Mouse (Mus musculus): ENCODE data around the gene Cldn10.
A peak's percentile ranks its signal among the peaks of the same experiment; 100 is the strongest.

Cldn10 gene

DNA sequence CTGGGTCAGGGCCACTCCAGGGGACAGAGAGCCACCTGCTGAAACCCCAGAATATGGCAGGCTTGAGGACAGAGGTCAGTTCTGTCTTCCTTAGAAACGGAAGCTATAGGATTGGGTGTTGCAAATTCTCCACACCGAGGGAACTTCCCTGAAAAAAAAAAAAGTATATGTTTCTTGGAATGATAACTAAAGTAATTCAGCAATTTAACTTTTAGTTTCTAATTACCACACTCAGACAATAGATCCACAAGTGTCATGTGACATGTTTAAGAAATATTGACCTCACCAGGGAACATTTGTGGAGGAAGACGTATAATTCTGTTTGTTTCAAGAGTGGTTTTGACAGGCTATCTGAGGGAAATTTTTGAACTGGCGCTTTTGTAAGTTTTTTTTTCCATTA lies 43.9 kb downstream of the Cldn10 start:
- DNase-seq: no peak

DNA sequence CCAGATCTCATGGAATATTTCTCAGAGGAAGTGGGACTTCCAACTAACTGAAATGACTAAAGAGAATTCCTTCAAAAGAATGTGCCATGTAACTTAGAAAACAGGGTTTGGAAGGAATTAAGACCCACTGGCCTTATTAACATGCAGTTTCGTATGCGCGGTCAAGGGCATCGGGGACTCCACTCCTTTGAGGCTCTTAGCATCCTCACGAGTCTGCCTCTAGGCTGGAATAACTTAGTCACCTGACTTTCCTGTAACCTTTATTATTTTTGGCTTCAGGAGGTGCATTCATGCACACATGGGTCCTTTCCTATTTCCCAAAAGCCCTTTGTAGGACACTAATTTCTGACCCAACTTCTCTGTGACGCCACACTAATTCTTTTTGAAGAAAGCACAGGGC lies 45.5 kb downstream of the Cldn10 start:
- DNase-seq: no peak

GRCm38 (mm10) chr14:118834313-118834712 lies 46.6 kb downstream of the Cldn10 start:
- DNase-seq: peak; percentile 41 to 49

- DNase-seq: no peak
Observed at GRCm38 (mm10) chr14:118836145-118836544, 48.4 kb downstream of the Cldn10 start.

DNA sequence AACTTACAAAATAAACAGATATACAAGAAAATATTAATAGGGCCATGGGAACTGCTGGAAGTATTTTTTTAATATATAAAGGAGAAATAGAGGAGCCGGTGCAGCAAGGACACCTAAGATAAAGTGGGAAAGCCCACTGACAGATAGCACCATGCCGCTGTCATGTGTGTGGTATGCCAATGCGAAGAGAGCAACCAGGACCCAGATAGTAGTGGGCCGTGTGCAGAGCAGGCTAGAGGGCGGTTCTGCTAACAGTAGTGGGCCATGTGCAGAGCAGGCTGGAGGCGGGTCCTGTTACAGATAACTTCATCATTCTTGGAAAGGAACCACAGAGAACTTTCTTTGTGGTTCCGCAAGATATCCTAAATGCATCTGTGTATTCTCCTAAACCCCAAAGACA lies 49.0 kb downstream of the Cldn10 start:
- DNase-seq: no peak

DNA sequence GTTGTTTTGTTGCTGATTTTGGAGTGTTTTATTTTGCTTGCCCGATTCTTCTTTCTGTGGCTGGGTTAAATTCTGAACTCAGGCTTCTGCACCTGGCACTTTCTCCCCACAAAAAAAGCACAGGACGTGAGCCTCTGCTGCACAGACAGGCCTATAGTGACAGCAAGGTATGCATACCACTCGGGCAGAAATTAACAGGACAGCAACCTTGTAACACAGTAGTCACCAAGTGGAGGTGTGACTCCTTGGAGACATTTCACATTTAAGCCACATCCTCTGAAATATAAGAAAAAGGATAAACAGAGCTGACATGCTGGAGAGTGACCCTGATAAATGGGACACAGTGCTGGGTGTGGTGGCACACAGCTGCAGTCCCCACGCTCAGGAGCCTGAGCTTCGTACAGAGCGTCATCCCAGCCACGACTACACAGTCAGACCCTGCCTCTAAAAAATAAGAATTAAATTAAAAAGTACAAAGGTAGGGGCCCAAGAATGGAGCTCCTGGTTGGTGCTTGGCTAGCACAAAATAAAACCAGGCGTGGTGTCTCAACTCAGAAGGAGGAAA lies 50.9 kb downstream of the Cldn10 start:
- no peak for DNase-seq

- DNase-seq: no peak
Observed at GRCm38 (mm10) chr14:118839416-118839815, 51.7 kb downstream of the Cldn10 start.

DNA sequence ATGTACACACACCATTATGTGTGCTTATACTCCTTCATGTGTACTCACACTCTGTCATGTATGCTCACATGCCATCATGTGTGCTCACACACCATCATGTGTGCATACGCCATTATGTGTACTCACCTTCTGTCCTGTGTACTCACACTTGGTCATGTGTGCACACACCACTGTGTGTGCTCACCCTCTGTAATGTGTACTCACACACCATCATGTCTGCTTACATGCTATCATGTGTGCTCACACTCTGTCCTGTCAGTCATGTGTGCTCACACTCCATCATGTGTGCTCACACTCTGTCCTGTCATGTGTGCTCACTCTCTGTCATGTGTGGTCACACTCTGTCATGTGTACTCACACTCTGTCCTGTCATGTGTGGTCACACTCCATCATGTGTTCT lies 52.3 kb downstream of the Cldn10 start:
- DNase-seq: no peak

- no peak for DNase-seq
Observed at GRCm38 (mm10) chr14:118842353-118842752, 54.6 kb downstream of the Cldn10 start.

- no peak for DNase-seq
Observed at GRCm38 (mm10) chr14:118846834-118847233, 59.1 kb downstream of the Cldn10 start.

GRCm38 (mm10) chr14:118848171-118848570 lies 60.5 kb downstream of the Cldn10 start:
- no peak for DNase-seq

GRCm38 (mm10) chr14:118850011-118850695 lies 62.4 kb downstream of the Cldn10 start:
- DNase-seq: no peak

DNA sequence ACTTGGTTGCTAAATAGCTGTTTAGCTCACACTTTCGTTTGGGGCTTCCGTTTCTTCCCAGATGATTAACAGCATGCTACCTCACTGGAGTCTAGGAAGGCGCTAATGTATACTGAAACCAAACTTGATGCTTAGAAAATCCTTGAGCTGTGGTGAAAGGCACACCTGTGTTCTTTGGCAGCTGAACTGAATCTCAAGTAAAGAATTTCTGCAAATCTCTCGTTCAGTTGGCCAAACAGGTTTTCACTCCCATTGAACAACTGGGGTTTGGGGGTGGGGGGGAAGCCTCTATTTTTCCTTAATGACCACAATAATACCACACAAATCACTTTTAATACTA lies 63.0 kb downstream of the Cldn10 start:
- DNase-seq: peak in 1 of 2 experiments; percentile 6

- no peak for DNase-seq
Observed at GRCm38 (mm10) chr14:118851496-118852107, 63.9 kb downstream of the Cldn10 start.

DNA sequence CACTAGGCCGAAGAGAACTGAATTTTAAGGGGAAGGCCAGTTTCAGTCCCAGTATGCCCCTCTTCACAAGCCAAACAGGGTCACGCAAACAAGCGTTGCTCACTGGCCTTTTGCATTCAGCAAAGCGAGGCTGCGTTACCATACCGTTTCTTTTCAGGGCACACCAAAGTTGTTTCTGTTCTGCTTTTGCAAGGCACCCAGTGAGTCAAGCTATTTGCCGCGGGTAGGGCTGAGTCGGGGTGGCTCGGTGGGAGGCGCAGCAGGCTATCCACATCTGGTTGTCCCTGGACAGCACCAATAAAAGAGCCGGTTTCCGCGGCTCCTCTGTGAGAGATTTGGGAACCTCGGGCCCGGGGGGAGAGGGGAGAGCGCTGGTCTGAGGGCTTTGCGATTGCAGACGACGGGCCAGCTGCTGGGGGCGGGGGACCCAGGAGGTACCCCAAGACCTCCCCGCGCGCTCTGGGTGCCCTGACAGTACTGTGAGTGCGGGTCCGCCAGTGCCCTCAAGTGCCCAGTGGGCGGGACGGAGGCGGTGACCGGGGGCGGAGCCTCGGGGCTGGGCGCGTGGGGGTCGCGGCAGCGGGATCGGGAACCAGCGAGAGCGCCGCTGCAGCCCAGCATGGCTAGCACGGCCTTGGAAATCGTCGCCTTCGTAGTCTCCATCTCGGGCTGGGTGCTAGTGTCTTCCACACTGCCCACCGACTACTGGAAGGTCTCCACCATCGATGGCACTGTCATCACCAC lies 66.8 kb downstream of the Cldn10 start:
- DNase-seq: peak; percentile 82 to 83

GRCm38 (mm10) chr14:118855141-118855800 lies 67.6 kb downstream of the Cldn10 start:
- DNase-seq: peak; percentile 53 to 54

DNA sequence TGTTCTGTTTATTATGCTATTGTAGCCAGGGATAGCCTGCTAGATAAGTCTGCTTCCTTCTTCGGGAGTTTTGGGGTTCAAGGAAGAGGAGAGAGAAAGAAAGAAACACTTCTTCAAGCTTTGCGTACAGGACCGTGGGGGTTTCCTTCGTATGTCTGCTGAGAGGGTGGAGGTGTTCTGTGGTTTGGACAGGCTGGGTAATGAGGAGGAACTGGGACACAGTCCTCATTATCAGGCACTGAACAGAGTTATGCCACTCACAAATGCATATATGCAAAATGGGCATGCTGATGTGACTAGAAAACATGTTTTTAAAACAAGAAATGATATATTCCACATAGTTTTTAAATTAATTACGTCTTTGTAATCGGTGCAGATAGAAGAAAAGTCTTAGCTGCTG lies 68.9 kb downstream of the Cldn10 start:
- DNase-seq: peak; percentile 30 to 34

GRCm38 (mm10) chr14:118858318-118858717 lies 70.6 kb downstream of the Cldn10 start:
- DNase-seq: no peak

- DNase-seq: no peak
Observed at GRCm38 (mm10) chr14:118862253-118862652, 74.5 kb downstream of the Cldn10 start.

- no peak for DNase-seq
Observed at GRCm38 (mm10) chr14:118864905-118865304, 77.2 kb downstream of the Cldn10 start.

DNA sequence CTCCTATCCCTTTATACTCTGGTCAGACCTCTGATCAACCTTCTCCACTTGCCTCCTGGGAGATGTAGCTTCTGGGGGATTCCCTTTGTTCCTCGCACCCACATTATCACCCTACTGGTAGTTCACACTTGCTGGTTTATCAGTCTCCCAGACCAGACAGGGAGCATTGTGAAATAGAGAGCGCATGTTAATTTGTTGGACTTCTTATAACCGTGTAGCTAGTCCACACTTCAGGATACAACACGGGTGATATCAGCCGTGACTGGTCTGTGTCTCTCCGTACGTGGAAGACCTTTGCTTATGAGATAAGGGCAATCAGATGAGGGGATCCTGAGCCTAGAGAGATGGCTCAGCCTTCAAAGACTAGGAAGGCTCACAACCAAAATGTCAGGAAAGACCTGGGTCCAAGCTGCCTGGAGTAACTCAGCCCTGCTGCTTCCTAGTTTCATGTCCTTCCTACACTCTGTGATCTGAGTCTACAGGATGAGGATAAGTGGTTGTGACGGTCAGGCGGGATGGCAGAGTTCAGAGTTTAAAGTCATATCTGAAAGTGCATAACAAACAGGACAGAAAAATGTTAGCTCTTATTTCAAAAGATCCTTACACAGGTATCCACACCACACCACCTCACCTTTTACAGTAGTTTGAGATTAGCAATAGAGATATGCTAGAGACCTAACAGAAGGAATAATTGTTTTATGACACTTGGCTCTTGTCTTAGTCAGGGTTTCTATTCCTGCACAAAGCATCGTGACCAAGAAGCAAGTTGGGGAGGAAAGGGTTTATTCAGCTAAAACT lies 78.5 kb downstream of the Cldn10 start:
- no peak for DNase-seq

DNA sequence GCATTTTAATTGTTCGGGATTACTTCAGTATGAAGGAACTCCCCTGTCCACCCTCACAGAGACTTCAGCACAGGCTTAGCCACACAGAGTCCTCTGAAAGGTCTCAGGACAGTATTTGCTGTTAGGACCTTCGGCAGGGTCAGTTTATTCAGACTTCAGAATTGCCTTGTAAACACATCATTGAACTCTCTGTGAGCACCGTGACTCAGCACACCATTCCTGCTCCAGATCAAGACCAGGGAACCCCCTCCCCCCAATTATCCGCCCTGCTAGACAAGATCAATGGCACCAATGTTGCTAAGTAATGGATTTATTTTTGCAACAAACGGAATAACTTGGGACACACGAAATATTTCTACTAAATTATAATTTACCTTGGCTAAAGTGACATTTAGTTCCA lies 79.7 kb downstream of the Cldn10 start:
- DNase-seq: no peak

All from B cell, adult 2 months (primary cell).